Mouse (Mus musculus): ENCODE data around the gene Kpna4.

DNA sequence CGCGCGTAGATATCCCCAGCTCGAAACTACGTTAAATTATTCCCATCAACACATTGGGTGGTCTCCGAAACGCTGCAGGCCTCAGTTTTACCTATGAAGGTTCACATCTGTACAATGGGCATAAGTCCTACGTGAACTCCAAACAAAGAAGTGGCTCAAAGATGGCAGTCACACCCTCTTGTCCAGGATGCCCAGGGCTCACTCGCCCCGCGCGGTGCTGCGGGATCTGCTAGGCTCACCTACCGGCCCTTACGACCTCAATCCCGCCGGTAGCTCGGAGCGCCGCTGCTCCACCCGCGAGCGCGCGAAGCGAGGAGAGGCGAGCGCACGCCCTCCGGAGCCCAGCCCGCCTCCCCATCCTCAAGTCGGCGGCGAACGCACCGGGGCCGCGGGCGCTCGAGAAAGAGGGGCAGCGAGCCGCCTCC, 82.7 kb downstream of the Kpna4 start:
- TF ChIP-seq GATA1 (IDR thresholded peaks at IDR 0.05; ENCODE audit: borderline replicate concordance, low read length) (no peak), FLI1 (IDR thresholded peaks at IDR 0.05; ENCODE audit: low read length) (no peak)

All from megakaryocyte, embryonic 14.5 days (primary cell).